Mouse (Mus musculus): Measurements from ENCODE around the gene Ctdsp2. TPM values are rescaled to one million over a fixed set of nuclear protein-coding genes. Genes with fewer than 3 reads are reported as not detected.
A peak's percentile ranks its signal among the peaks of the same experiment; 100 is the strongest.

Gene Ctdsp2
- total and polyA plus RNA-seq, 2 experiments from 2014 or later, result 11.2 to 50.1 TPM

GRCm38 (mm10) chr10:126971363-126972050 is 7.0 kb upstream of the Ctdsp2 start:
- Histone ChIP-seq H3K4me2 (ENCODE audit: low read depth, low read length, poor library complexity, severe bottlenecking) (no peak overlapping the region), H3K4me1 (ENCODE audit: insufficient read depth, low read length) (no peaks in the 10 kb centered on the region), H3K9ac (replicated peaks; ENCODE audit: low read length, poor library complexity, severe bottlenecking) (no peak overlapping the region), H3K27me3 (ENCODE audit: insufficient read depth, low read length) (0 out of 2 replicates have a peak, but pooled peaks cover 5% of the 10 kb centered on the region), H3K9me3 (ENCODE audit: low read length) (no peaks in the 10 kb centered on the region), H3K4me3 (ENCODE audit: low read depth, low read length) (no peak overlapping the region), H3K27ac (ENCODE audit: low read depth, low read length) (no peak overlapping the region), H3K36me3 (ENCODE audit: insufficient read depth, low read length) (no peaks in the 10 kb centered on the region)
- DNase-seq (ENCODE audit: low spot score) (no peak), ATAC-seq (ENCODE audit: low FRiP score) (no peak)
- WGBS, result 22% methylated on average over 12 of the region's 12 CpGs
- no peak for TF ChIP-seq CTCF (IDR thresholded peaks at IDR 0.05)

- 14% methylated on average over 13 of the region's 13 CpGs for WGBS
- Histone ChIP-seq H3K4me1 (ENCODE audit: insufficient read depth, low read length) (no peaks in the 10 kb centered on the region), H3K4me2 (ENCODE audit: low read depth, low read length, poor library complexity, severe bottlenecking) (no peak overlapping the region), H3K36me3 (ENCODE audit: insufficient read depth, low read length) (no peaks in the 10 kb centered on the region), H3K27me3 (ENCODE audit: insufficient read depth, low read length) (0 out of 2 replicates have a peak, but pooled peaks cover 5% of the 10 kb centered on the region), H3K9me3 (ENCODE audit: low read length) (no peaks in the 10 kb centered on the region), H3K4me3 (ENCODE audit: low read depth, low read length) (no peak overlapping the region), H3K9ac (replicated peaks; ENCODE audit: low read length, poor library complexity, severe bottlenecking) (0 out of 2 replicates have a peak overlapping the region, but pooled peaks have one; percentile 19), H3K27ac (ENCODE audit: low read depth, low read length) (no peak overlapping the region)
- no peak for TF ChIP-seq CTCF (IDR thresholded peaks at IDR 0.05)
- no peak for DNase-seq (ENCODE audit: low spot score)
- no peak for ATAC-seq (ENCODE audit: low FRiP score)
These were observed 6.3 kb upstream of the Ctdsp2 start for GRCm38 (mm10) chr10:126972051-126972725.

GRCm38 (mm10) chr10:126972988-126973387 is 5.5 kb upstream of the Ctdsp2 start:
- 36% methylated on average over 7 of the region's 7 CpGs for WGBS
- no peaks in the 10 kb centered on the region for H3K9me3 ChIP-seq (ENCODE audit: low read length)
- H3K36me3 ChIP-seq (ENCODE audit: insufficient read depth, low read length), result no peaks in the 10 kb centered on the region
- no peaks in the 10 kb centered on the region; the same call in 1 of the 2 replicates for H3K4me1 ChIP-seq (ENCODE audit: insufficient read depth, low read length)
- H3K27ac ChIP-seq (ENCODE audit: low read depth, low read length), result no peak overlapping the region
- H3K9ac ChIP-seq (replicated peaks; ENCODE audit: low read length, poor library complexity, severe bottlenecking), result no peak overlapping the region
- no peak for TF ChIP-seq CTCF (IDR thresholded peaks at IDR 0.05)
- no peak overlapping the region for H3K4me2 ChIP-seq (ENCODE audit: low read depth, low read length, poor library complexity, severe bottlenecking)
- no peak overlapping the region for H3K4me3 ChIP-seq (ENCODE audit: low read depth, low read length)
- 0 out of 2 replicates have a peak, but pooled peaks cover 5% of the 10 kb centered on the region for H3K27me3 ChIP-seq (ENCODE audit: insufficient read depth, low read length)
- DNase-seq (ENCODE audit: low spot score) (no peak), ATAC-seq (ENCODE audit: low FRiP score) (no peak)

GRCm38 (mm10) chr10:126975706-126976105 is 2.8 kb upstream of the Ctdsp2 start:
- no peaks in the 10 kb centered on the region for H3K9me3 ChIP-seq (ENCODE audit: low read length)
- ATAC-seq (ENCODE audit: low FRiP score), result no peak
- H3K27ac ChIP-seq (ENCODE audit: low read depth, low read length), result no peak overlapping the region
- DNase-seq (ENCODE audit: low spot score), result no peak
- no peak overlapping the region for H3K4me2 ChIP-seq (ENCODE audit: low read depth, low read length, poor library complexity, severe bottlenecking)
- no peak overlapping the region for H3K9ac ChIP-seq (replicated peaks; ENCODE audit: low read length, poor library complexity, severe bottlenecking)
- WGBS, result 80% methylated on average over 6 of the region's 6 CpGs
- no peaks in the 10 kb centered on the region; the same call in 1 of the 2 replicates for H3K4me1 ChIP-seq (ENCODE audit: insufficient read depth, low read length)
- 0 out of 2 replicates have a peak, but pooled peaks cover 5% of the 10 kb centered on the region for H3K27me3 ChIP-seq (ENCODE audit: insufficient read depth, low read length)
- no peak overlapping the region for H3K4me3 ChIP-seq (ENCODE audit: low read depth, low read length)
- no peaks in the 10 kb centered on the region for H3K36me3 ChIP-seq (ENCODE audit: insufficient read depth, low read length)
- TF ChIP-seq CTCF (IDR thresholded peaks at IDR 0.05), result no peak

GRCm38 (mm10) chr10:126977076-126977475 is 1.4 kb upstream of the Ctdsp2 start:
- Histone ChIP-seq H3K4me2 (ENCODE audit: low read depth, low read length, poor library complexity, severe bottlenecking) (no peak overlapping the region), H3K36me3 (ENCODE audit: insufficient read depth, low read length) (no peaks in the 10 kb centered on the region), H3K4me3 (ENCODE audit: low read depth, low read length) (no peak overlapping the region), H3K9me3 (ENCODE audit: low read length) (no peaks in the 10 kb centered on the region), H3K27me3 (ENCODE audit: insufficient read depth, low read length) (0 out of 2 replicates have a peak, but pooled peaks cover 5% of the 10 kb centered on the region), H3K9ac (replicated peaks; ENCODE audit: low read length, poor library complexity, severe bottlenecking) (no peak overlapping the region), H3K4me1 (ENCODE audit: insufficient read depth, low read length) (peaks cover 8% of the 10 kb centered on the region; the same call in 1 of the 2 replicates), H3K27ac (ENCODE audit: low read depth, low read length) (no peak overlapping the region)
- DNase-seq (ENCODE audit: low spot score) (no peak), ATAC-seq (ENCODE audit: low FRiP score) (no peak)
- TF ChIP-seq CTCF (IDR thresholded peaks at IDR 0.05), result no peak
- 33% methylated on average over 4 of the region's 4 CpGs for WGBS

- peak overlapping the region; percentile 96 for H3K4me3 ChIP-seq (ENCODE audit: low read depth, low read length)
- peak overlapping the region; percentile 87 for H3K9ac ChIP-seq (replicated peaks; ENCODE audit: low read length, poor library complexity, severe bottlenecking)
- H3K27ac ChIP-seq (ENCODE audit: low read depth, low read length), result peak overlapping the region; percentile 99
- H3K36me3 ChIP-seq (ENCODE audit: insufficient read depth, low read length), result no peaks in the 10 kb centered on the region
- H3K9me3 ChIP-seq (ENCODE audit: low read length), result no peaks in the 10 kb centered on the region
- no peak for TF ChIP-seq CTCF (IDR thresholded peaks at IDR 0.05)
- DNase-seq (ENCODE audit: low spot score), result no peak
- peak overlapping the region; percentile 89 for H3K4me2 ChIP-seq (ENCODE audit: low read depth, low read length, poor library complexity, severe bottlenecking)
- H3K4me1 ChIP-seq (ENCODE audit: insufficient read depth, low read length), result peaks cover 18% of the 10 kb centered on the region; the same call in 1 of the 2 replicates
- H3K27me3 ChIP-seq (ENCODE audit: insufficient read depth, low read length), result no peaks in the 10 kb centered on the region
- under 1% methylated on average over 19 of the region's 62 CpGs for WGBS
- peak; percentile 31 for ATAC-seq (ENCODE audit: low FRiP score)
These were observed 661 bp downstream of the Ctdsp2 start for GRCm38 (mm10) chr10:126979121-126979635.

All from midbrain, postnatal 0 days (tissue).